Mouse (Mus musculus) embryonic facial prominence, embryonic 12.5 days (tissue): ENCODE results near the gene Aknad1. TPM values are rescaled to one million over a fixed set of nuclear protein-coding genes. Genes with fewer than 3 reads are reported as not detected.

Experiments used
- ATAC-seq: fragments of 200-750 bp; cut with Nextera tagmentation; 2 replicates; pipeline ENCODE4 v1.8.0; 2017; ENCODE audit not compliant: insufficient number of reproducible peaks, insufficient read depth, low FRiP score, low TSS enrichment
- H3K27ac ChIP-seq: fragments of 300-500 bp; sonication (generic); 2 replicates; pipeline ENCODE4 v1.5.1; 2016; ENCODE audit warnings: mild to moderate bottlenecking
- H3K27me3 ChIP-seq: fragments of 300-500 bp; sonication (generic); 2 replicates; pipeline ENCODE4 v1.6.1; 2016; ENCODE audit warnings: mild to moderate bottlenecking, moderate library complexity
- H3K36me3 ChIP-seq: fragments of 300-500 bp; sonication (generic); 2 replicates; pipeline ENCODE4 v1.6.1; 2016; ENCODE audit warnings: mild to moderate bottlenecking
- H3K4me1 ChIP-seq: fragments of 300-500 bp; sonication (generic); 2 replicates; pipeline ENCODE4 v1.6.1; 2016
- H3K4me2 ChIP-seq: fragments of 300-500 bp; sonication (generic); replicated peaks from 2 replicates; pipeline ENCODE4 v1.6.1; 2016; ENCODE audit warnings: mild to moderate bottlenecking, moderate library complexity
- H3K4me3 ChIP-seq: fragments of 300-500 bp; sonication (generic); 2 replicates; pipeline ENCODE4 v1.5.1; 2016; ENCODE audit warnings: mild to moderate bottlenecking
- H3K9ac ChIP-seq: fragments of 300-500 bp; sonication (generic); 2 replicates; pipeline ENCODE4 v1.6.1; 2016; ENCODE audit warnings: mild to moderate bottlenecking, moderate library complexity
- H3K9me3 ChIP-seq: fragments of 300-500 bp; sonication (generic); 2 replicates; pipeline ENCODE4 v1.6.1; 2016; ENCODE audit warnings: mild to moderate bottlenecking, moderate library complexity
- WGBS: fragments of 180-500 bp; shearing (Covaris S2); methylation state at CpG from one replicate; pipeline ENCODE4 v1.1.7; 2016; 5-methylcytosine and 5-hydroxymethylcytosine counted together
- polyA plus RNA-seq: library from polyadenylated mRNA; unstranded; fragments of >200 nt; fragmentation: Nextera tagmentation; extraction: Ambion mirVana; gene quantifications from 2 replicates; pipeline ENCODE4 v1.2.1, GENCODE M21; 2016

Aknad1 gene
- polyA plus RNA-seq: 0.36 and 0.51 TPM in 2 replicates

GRCm38 (mm10) chr3:108739045-108739708, at the start of gene Aknad1:
Aknad1 (plus strand) TSS chr3:108739658.
- Histone ChIP-seq H3K27ac (no peak within 1 kb of the TSS), H3K4me1 (0 out of 2 replicates have a peak, but pooled peaks cover 2% of the 10 kb centered on the region), H3K27me3 (no peaks in the 10 kb centered on the region), H3K4me2 (no peak within 1 kb of the TSS), H3K36me3 (no peaks in the 10 kb centered on the region), H3K4me3 (no peak within 1 kb of the TSS), H3K9me3 (no peaks in the 10 kb centered on the region), H3K9ac (no peak within 1 kb of the TSS)
- ATAC-seq: no peak
- WGBS: 45% methylated on average over 8 of the region's 8 CpGs

- Histone ChIP-seq H3K4me1 (peaks cover 10% of the 10 kb centered on the region; the same call in 1 of the 2 replicates), H3K27ac (0 out of 2 replicates have a peak overlapping the region, but pooled peaks have one; percentile 52), H3K9ac (no peak overlapping the region), H3K9me3 (no peaks in the 10 kb centered on the region), H3K4me2 (no peak overlapping the region), H3K36me3 (peaks cover 41% of the 10 kb centered on the region), H3K27me3 (no peaks in the 10 kb centered on the region), H3K4me3 (no peak overlapping the region)
- 45% methylated on average over 4 of the region's 4 CpGs for WGBS
- no peak for ATAC-seq
These were observed 49.5 kb upstream of the Aknad1 start for GRCm38 (mm10) chr3:108689979-108690378.

GRCm38 (mm10) chr3:108694321-108694720, 45.1 kb upstream of the Aknad1 start:
- H3K9ac ChIP-seq: no peak overlapping the region
- H3K4me3 ChIP-seq: no peak overlapping the region
- H3K4me1 ChIP-seq: peaks cover 5% of the 10 kb centered on the region; the same call in 1 of the 2 replicates
- 88% methylated on average over 9 of the region's 9 CpGs for WGBS
- H3K36me3 ChIP-seq: peaks cover 50% of the 10 kb centered on the region
- H3K4me2 ChIP-seq: no peak overlapping the region
- no peak overlapping the region for H3K27ac ChIP-seq
- no peaks in the 10 kb centered on the region for H3K9me3 ChIP-seq
- no peak for ATAC-seq
- no peaks in the 10 kb centered on the region for H3K27me3 ChIP-seq

- H3K9ac ChIP-seq: no peak overlapping the region
- WGBS: 92% methylated on average over 8 of the region's 8 CpGs
- no peak for ATAC-seq
- H3K27me3 ChIP-seq: no peaks in the 10 kb centered on the region
- no peak overlapping the region for H3K4me3 ChIP-seq
- H3K4me2 ChIP-seq: no peak overlapping the region
- H3K9me3 ChIP-seq: no peaks in the 10 kb centered on the region
- no peaks in the 10 kb centered on the region for H3K4me1 ChIP-seq
- H3K36me3 ChIP-seq: peaks cover 67% of the 10 kb centered on the region
- no peak overlapping the region for H3K27ac ChIP-seq
These were observed 40.8 kb upstream of the Aknad1 start for GRCm38 (mm10) chr3:108698662-108699061.

- 88% methylated on average over 4 of the region's 4 CpGs for WGBS
- no peak overlapping the region for H3K27ac ChIP-seq
- ATAC-seq: no peak
These were observed 39.7 kb upstream of the Aknad1 start for GRCm38 (mm10) chr3:108699786-108700185.

GRCm38 (mm10) chr3:108701256-108701655, 38.2 kb upstream of the Aknad1 start:
- ATAC-seq: no peak
- no peak overlapping the region for H3K27ac ChIP-seq
- no peak overlapping the region for H3K4me2 ChIP-seq
- WGBS: 86% methylated on average over 1 of the region's 1 CpGs
- H3K27me3 ChIP-seq: no peaks in the 10 kb centered on the region
- no peaks in the 10 kb centered on the region for H3K4me1 ChIP-seq
- peaks cover 54% of the 10 kb centered on the region for H3K36me3 ChIP-seq
- H3K9ac ChIP-seq: no peak overlapping the region
- no peak overlapping the region for H3K4me3 ChIP-seq
- no peaks in the 10 kb centered on the region for H3K9me3 ChIP-seq

More at GRCm38 (mm10) chr3:108699786-108700185, 39.7 kb upstream of the Aknad1 start:
- H3K4me1 ChIP-seq: no peaks in the 10 kb centered on the region
- no peak overlapping the region for H3K4me2 ChIP-seq
- no peak overlapping the region for H3K4me3 ChIP-seq
- no peaks in the 10 kb centered on the region for H3K9me3 ChIP-seq
- H3K36me3 ChIP-seq: peaks cover 58% of the 10 kb centered on the region
- no peaks in the 10 kb centered on the region for H3K27me3 ChIP-seq
- no peak overlapping the region for H3K9ac ChIP-seq

GRCm38 (mm10) chr3:108702789-108703188, 36.7 kb upstream of the Aknad1 start:
- H3K4me2 ChIP-seq: no peak overlapping the region
- 94% methylated on average over 8 of the region's 8 CpGs for WGBS
- H3K27me3 ChIP-seq: no peaks in the 10 kb centered on the region
- ATAC-seq: no peak
- H3K36me3 ChIP-seq: peaks cover 44% of the 10 kb centered on the region
- no peaks in the 10 kb centered on the region for H3K4me1 ChIP-seq
- H3K9ac ChIP-seq: no peak overlapping the region
- H3K27ac ChIP-seq: no peak overlapping the region
- no peaks in the 10 kb centered on the region for H3K9me3 ChIP-seq
- no peak overlapping the region for H3K4me3 ChIP-seq

- Histone ChIP-seq H3K27ac (no peak overlapping the region), H3K4me3 (no peak overlapping the region), H3K9me3 (no peaks in the 10 kb centered on the region), H3K27me3 (no peaks in the 10 kb centered on the region), H3K36me3 (peaks cover 3% of the 10 kb centered on the region; the same call in 1 of the 2 replicates), H3K9ac (no peak overlapping the region), H3K4me1 (peaks cover 7% of the 10 kb centered on the region), H3K4me2 (no peak overlapping the region)
- WGBS: 84% methylated on average over 5 of the region's 5 CpGs
- no peak for ATAC-seq
These were observed 28.2 kb upstream of the Aknad1 start for GRCm38 (mm10) chr3:108711296-108711695.

- 0 out of 2 replicates have a peak overlapping the region, but pooled peaks have one; percentile 23 for H3K27ac ChIP-seq
- no peak for ATAC-seq
- H3K4me1 ChIP-seq: peaks cover 7% of the 10 kb centered on the region
- H3K9me3 ChIP-seq: no peaks in the 10 kb centered on the region
- H3K36me3 ChIP-seq: no peaks in the 10 kb centered on the region
- no peak overlapping the region for H3K4me3 ChIP-seq
- H3K4me2 ChIP-seq: no peak overlapping the region
- H3K27me3 ChIP-seq: no peaks in the 10 kb centered on the region
- WGBS: 65% methylated on average over 3 of the region's 3 CpGs
- H3K9ac ChIP-seq: no peak overlapping the region
These were observed 26.3 kb upstream of the Aknad1 start for GRCm38 (mm10) chr3:108713065-108713675.

GRCm38 (mm10) chr3:108714837-108715236, 24.6 kb upstream of the Aknad1 start:
- Histone ChIP-seq H3K4me3 (no peak overlapping the region), H3K27ac (no peak overlapping the region), H3K4me1 (peaks cover 12% of the 10 kb centered on the region), H3K9me3 (no peaks in the 10 kb centered on the region), H3K36me3 (no peaks in the 10 kb centered on the region), H3K9ac (no peak overlapping the region), H3K4me2 (no peak overlapping the region), H3K27me3 (no peaks in the 10 kb centered on the region)
- ATAC-seq: no peak
- 92% methylated on average over 4 of the region's 4 CpGs for WGBS

- WGBS: 90% methylated on average over 3 of the region's 3 CpGs
- Histone ChIP-seq H3K4me1 (peaks cover 26% of the 10 kb centered on the region), H3K27me3 (no peaks in the 10 kb centered on the region), H3K9me3 (no peaks in the 10 kb centered on the region), H3K9ac (no peak overlapping the region), H3K27ac (no peak overlapping the region), H3K4me2 (no peak overlapping the region), H3K4me3 (no peak overlapping the region), H3K36me3 (no peaks in the 10 kb centered on the region)
- ATAC-seq: no peak
These were observed 21.5 kb upstream of the Aknad1 start for GRCm38 (mm10) chr3:108717896-108718502.

GRCm38 (mm10) chr3:108719357-108719756, 20.1 kb upstream of the Aknad1 start:
- H3K9ac ChIP-seq: no peak overlapping the region
- H3K4me3 ChIP-seq: no peak overlapping the region
- no peaks in the 10 kb centered on the region for H3K27me3 ChIP-seq
- 95% methylated on average over 2 of the region's 2 CpGs for WGBS
- no peak overlapping the region for H3K27ac ChIP-seq
- peaks cover 23% of the 10 kb centered on the region; the same call in 1 of the 2 replicates for H3K4me1 ChIP-seq
- H3K36me3 ChIP-seq: no peaks in the 10 kb centered on the region
- no peak for ATAC-seq
- no peaks in the 10 kb centered on the region for H3K9me3 ChIP-seq
- peak overlapping the region; percentile 24; the same call in 1 of the 2 replicates for H3K4me2 ChIP-seq
